In genomic region chr2:21908813-21909480, GRCm38 (mm10) we compare ENCODE assay signal across 9 mouse cellular contexts.
DNase-seq lines count a peak whose midpoint lies in the region; ATAC-seq and TF ChIP-seq lines count a peak whose summit lies in the region.
"Had no signal": no experiment of that assay in that cellular context is flagged by ENCODE, and none has a peak within 500 bp of the region (broad histone marks: within the 10 kb centered on the region; RNA-seq: fewer than 3 reads in every experiment).

No protein-coding gene starts in this region.

- TF ChIP-seq CTCF in cortical plate, adult 2 months (IDR thresholded peaks at IDR 0.05; ENCODE audit: extremely low read depth, insufficient read depth, low read length) = no peak

- H3K4me2 ChIP-seq in intestine, embryonic 14.5 days (ENCODE audit: low read length) = peak overlapping the region; percentile 41
- H3K4me2 ChIP-seq in intestine, embryonic 15.5 days (replicated peaks) = no peak overlapping the region

- no peak overlapping the region for H3K9ac ChIP-seq in intestine, embryonic 14.5 days (ENCODE audit: low read length)
- H3K9ac ChIP-seq in intestine, embryonic 15.5 days = no peak overlapping the region

- DNase-seq in intestine, embryonic 14.5 days (ENCODE audit: low spot score) = no peak
- peak; percentile 8 to 33 for DNase-seq in heart, postnatal 36 days
- no peak for DNase-seq in layer of hippocampus, adult 8-10 months (ENCODE audit: low spot score in 2 of 2)
- no peak for DNase-seq in lung, postnatal 36 days
- DNase-seq in urinary bladder, postnatal 14 days (ENCODE audit: low spot score) = no peak

- H3K4me3 ChIP-seq in intestine, embryonic 14.5 days (ENCODE audit: low read depth, low read length) = no peak overlapping the region
- no peak overlapping the region for H3K4me3 ChIP-seq in intestine, embryonic 15.5 days (replicated peaks)
- H3K4me3 ChIP-seq in cortical plate, adult 2 months (ENCODE audit: insufficient read depth, low read length) = 0 out of 2 replicates have a peak overlapping the region, but pooled peaks have one; percentile 29
- H3K4me3 ChIP-seq: midbrain, embryonic 10.5 days had no signal

- no peak overlapping the region for H3K27ac ChIP-seq in intestine, embryonic 14.5 days (ENCODE audit: low read depth)
- no peak overlapping the region for H3K27ac ChIP-seq in intestine, embryonic 15.5 days
- peak overlapping the region; percentile 17; the same call in 1 of the 2 replicates for H3K27ac ChIP-seq in cortical plate, adult 2 months (ENCODE audit: insufficient read depth, low read length)
- H3K27ac ChIP-seq: midbrain, embryonic 10.5 days had no signal

- TF ChIP-seq POLR2A in cortical plate, adult 2 months (IDR thresholded peaks at IDR 0.05; ENCODE audit: extremely low read depth, insufficient read depth, low read length) = no peak

- ATAC-seq in intestine, embryonic 14.5 days (replicated peaks; ENCODE audit: low FRiP score, low TSS enrichment, low read depth) = no peak
- no peak for ATAC-seq in intestine, embryonic 15.5 days
- peak; percentile 79 for ATAC-seq in CD4-positive, CD25-positive, alpha-beta regulatory T cell, adult 4 months

- no peaks in the 10 kb centered on the region for H3K27me3 ChIP-seq in intestine, embryonic 14.5 days (replicated peaks; ENCODE audit: control insufficient read depth, insufficient read depth, low read length)
- H3K27me3 ChIP-seq in intestine, embryonic 15.5 days (replicated peaks) = no peaks in the 10 kb centered on the region

- H3K4me1 ChIP-seq in intestine, embryonic 14.5 days (replicated peaks; ENCODE audit: control insufficient read depth, insufficient read depth, low read length) = no peaks in the 10 kb centered on the region
- no peaks in the 10 kb centered on the region for H3K4me1 ChIP-seq in intestine, embryonic 15.5 days (replicated peaks)
- peaks cover 3% of the 10 kb centered on the region; the same call in 1 of the 2 replicates for H3K4me1 ChIP-seq in cortical plate, adult 2 months (ENCODE audit: control insufficient read depth, insufficient read depth, low read length)
- H3K4me1 ChIP-seq: midbrain, embryonic 10.5 days had no signal

- intact Hi-C loops in heart, postnatal 36 days (cut with DNase I) = loop anchor here (1.0 kb wide), 1 partner anchor 628 kb away; no protein-coding TSS in a partner anchor

- WGBS in intestine, embryonic 14.5 days = 69% methylated on average over 7 of the region's 7 CpGs
- 68% methylated on average over 7 of the region's 7 CpGs for WGBS in intestine, embryonic 15.5 days

- H3K36me3 ChIP-seq in intestine, embryonic 14.5 days (ENCODE audit: control insufficient read depth, insufficient read depth, low read length) = no peaks in the 10 kb centered on the region
- no peaks in the 10 kb centered on the region for H3K36me3 ChIP-seq in intestine, embryonic 15.5 days
- H3K36me3 ChIP-seq: midbrain, embryonic 10.5 days had no signal

- H3K9me3 ChIP-seq in intestine, embryonic 14.5 days (ENCODE audit: control insufficient read depth, low read length) = no peaks in the 10 kb centered on the region
- no peaks in the 10 kb centered on the region for H3K9me3 ChIP-seq in intestine, embryonic 15.5 days
- H3K9me3 ChIP-seq: midbrain, embryonic 10.5 days had no signal

Comparison
In these comparisons a context has a peak if more than half of its experiments do, and no peak if none do; other contexts are left out.
1. DNase-seq: peak in heart, postnatal 36 days (2 of 2); none in intestine, embryonic 14.5 days (single experiment), layer of hippocampus, adult 8-10 months (0 of 2), lung, postnatal 36 days (single experiment) and urinary bladder, postnatal 14 days (single experiment).